Mouse (Mus musculus): ENCODE data around the gene Cdyl. TPM values are rescaled to one million over a fixed set of nuclear protein-coding genes. Genes with fewer than 3 reads are reported as not detected.

Cdyl gene
- polyA plus RNA-seq, 1 experiment from 2014 or later = 6.4 TPM

DNA sequence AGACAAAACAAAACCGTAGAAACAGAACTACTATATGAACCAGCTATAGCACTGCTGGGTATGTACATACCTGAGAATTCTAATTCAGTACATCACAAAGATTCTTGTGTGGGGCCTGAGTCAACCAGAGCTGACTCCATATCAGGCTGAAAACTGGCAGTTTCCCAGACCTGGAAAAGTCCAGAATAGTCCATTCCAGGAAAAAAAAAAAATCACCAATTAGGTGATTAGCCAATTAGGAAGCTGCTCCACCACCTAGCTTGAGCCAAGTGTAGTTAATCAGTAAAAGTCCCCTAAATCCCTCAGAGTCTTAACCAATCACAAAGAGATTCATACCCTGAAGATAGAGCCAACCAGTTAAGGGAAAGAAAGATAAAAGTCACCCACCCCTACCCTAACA, 251.8 kb downstream of the Cdyl start:
- Histone ChIP-seq H3K27ac (ENCODE audit: low read length) (no peak overlapping the region), H3K36me3 (ENCODE audit: control insufficient read depth, insufficient read depth) (no peaks in the 10 kb centered on the region), H3K27me3 (ENCODE audit: control insufficient read depth, insufficient read depth, low read length) (no peaks in the 10 kb centered on the region), H3K4me2 (ENCODE audit: low read depth, low read length) (no peak overlapping the region), H3K9ac (ENCODE audit: low read length) (no peak overlapping the region), H3K9me3 (replicated peaks; ENCODE audit: control insufficient read depth, low read length) (peaks cover 5% of the 10 kb centered on the region), H3K4me3 (ENCODE audit: low read length) (no peak overlapping the region), H3K4me1 (ENCODE audit: control insufficient read depth, insufficient read depth, low read length) (no peaks in the 10 kb centered on the region)
- WGBS = 82% methylated on average over 1 of the region's 1 CpGs
- ATAC-seq (replicated peaks; ENCODE audit: extremely low read depth, insufficient read depth, low FRiP score) = no peak

Other genes with a start within 250 kb of the Cdyl start
- 9.3 and 9.8 TPM in 2 replicates for gene Rpp40, start 246.5 kb downstream of the Cdyl start, polyA plus RNA-seq (2015; fragmentation: Nextera tagmentation; extraction: Ambion mirVana)